Mouse (Mus musculus) frontal cortex, adult (tissue): ENCODE results near the gene Akr1c14.
"Not testable (repeated sequence)": the region's sequence is repeated elsewhere in the genome, so short reads cannot be mapped to it uniquely, and the experiment has no call there.

Experiments used
- ATAC-seq: cut with Nextera tagmentation; 2 replicates; pipeline ENCODE4 v1.9.2; 2017; ENCODE audit warnings: mild to moderate bottlenecking, moderate library complexity, mixed read lengths; ENCODE audit not compliant: low TSS enrichment

Akr1c14 gene

DNA sequence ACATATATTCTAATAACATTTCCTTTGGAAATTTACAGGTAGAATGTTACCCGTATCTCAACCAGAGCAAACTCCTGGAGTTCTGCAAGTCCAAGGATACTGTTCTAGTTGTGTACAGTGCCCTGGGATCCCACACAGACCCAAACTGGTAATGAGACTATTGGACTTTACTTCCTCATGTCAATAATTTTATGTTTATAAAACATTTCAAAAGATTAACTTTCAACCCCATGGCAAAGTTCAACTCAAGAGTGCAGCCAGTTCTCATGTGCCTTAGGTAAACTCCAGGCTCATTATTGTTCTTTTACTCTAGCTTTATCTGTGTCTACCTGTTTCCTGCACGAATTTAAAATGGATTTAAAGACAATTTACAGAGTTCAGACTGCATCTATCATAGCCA is at the start of gene Akr1c14:
Gene Akr1c14, plus strand, starts transcription at position 293 of the 400 bp plus-strand sequence.
- no peak for ATAC-seq

DNA sequence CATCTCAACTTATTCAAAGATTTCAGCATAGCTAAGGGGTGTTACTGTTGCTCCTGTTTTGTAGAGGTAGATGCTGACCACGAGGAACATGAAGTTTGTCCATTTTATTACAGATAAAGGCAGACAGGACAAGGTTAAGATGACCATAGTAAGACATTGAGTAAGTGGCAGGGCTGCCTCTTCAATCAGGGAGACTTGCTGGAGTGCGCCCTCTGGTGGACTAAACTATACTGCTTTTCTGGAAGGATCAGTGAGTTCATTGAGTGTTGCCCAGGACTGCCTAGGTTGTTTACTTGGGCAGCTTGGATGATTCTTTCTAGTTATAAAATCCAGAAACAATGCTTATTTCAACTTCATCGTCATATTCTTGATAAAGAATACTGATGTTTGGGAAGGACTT is 47.1 kb upstream of the Akr1c14 start:
- peak; percentile 96 for ATAC-seq

DNA sequence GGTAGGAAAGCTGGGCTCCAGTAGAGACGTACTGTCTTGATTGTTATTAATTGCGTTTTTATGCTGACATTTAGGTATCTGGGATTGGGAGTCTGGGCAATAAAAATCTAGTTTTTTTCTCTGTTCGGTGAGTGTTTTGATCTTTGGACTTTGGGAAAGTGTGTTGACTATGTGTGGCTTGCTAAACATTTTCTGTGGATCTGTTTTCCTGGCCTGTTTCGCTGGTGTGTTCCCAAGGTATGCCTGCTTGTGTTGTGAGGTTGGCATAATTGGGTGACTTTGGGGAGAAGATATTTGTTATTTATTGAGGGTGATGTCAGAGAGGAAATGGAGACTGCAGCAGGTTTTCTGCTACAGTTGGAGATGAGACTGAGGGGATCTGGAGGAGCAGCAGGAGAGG is 38.0 kb upstream of the Akr1c14 start:
- ATAC-seq = no peak

DNA sequence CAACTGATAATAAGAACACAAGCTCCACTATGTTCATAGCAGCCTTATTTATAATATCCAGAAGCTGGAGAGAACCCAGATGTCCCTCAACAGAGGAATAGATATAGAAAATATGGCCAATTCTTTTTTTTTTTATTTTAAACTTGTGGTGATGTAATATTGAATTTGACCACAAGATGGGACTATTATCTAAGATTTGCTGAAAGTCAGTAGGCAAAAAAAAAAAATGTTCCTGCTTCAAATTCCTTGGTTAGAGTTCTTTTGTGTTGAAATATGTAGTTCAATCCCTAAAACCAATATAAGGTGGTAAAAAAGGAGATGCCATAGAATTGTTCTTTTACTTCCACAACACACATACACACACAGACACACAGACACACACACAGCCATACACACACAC is 35.0 kb upstream of the Akr1c14 start:
- ATAC-seq = no peak

DNA sequence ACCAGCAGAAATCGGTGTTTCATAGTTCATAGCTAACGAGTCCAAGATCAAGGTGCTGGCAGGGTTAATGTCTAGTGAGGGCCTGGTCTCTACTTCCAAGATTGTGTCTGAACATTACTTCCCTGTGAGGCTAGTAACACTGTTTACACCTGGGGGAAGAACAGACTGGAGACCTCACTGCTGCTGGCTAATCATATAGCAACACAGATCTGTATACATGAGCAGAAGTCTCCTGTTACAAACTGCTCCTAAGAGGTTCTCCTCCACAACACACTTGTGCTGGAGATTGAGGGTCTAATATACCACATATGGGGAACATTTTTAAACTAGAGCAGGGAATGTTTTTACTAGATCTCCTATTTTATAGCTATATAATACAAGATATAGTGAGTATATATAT is 18.9 kb upstream of the Akr1c14 start:
- ATAC-seq = no peak

DNA sequence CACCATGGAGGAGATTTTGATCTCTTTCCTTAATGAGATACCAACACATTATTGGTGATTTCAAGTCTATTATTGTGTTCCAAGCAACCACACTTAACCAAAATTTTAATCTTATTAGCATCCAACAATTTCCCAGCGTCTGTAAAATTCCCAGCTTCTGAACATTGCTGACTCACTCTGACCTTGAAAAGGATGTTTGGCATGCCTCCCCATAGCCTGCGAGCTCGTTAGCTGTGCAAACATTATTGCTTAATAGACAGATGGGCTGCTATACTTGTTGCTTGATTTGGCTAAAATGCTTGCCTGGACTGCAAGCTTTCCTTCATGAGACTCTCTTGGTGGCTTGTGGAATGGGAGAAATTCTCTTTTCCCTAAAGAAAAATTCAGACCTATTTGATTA is 16.3 kb upstream of the Akr1c14 start:
- ATAC-seq = no peak

DNA sequence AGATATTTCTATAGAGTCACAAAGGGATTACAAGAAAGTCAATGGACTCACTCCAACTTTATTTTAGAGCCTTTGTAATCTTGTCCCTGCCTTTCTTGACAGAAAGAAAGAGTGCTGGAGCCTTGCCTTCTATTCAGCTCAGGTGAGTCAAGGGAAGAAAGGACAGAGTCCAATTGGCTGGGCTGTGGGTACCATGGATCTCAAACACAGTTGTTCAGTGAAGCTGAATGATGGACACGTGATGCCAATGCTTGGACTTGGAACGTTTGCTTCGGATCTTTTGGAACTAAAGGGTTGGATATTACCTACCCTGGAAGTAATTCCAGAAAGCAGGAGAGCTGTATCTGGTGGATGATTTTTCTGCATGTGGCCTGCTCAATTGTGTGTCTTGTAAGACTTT is 13.8 kb upstream of the Akr1c14 start:
- no peak for ATAC-seq

DNA sequence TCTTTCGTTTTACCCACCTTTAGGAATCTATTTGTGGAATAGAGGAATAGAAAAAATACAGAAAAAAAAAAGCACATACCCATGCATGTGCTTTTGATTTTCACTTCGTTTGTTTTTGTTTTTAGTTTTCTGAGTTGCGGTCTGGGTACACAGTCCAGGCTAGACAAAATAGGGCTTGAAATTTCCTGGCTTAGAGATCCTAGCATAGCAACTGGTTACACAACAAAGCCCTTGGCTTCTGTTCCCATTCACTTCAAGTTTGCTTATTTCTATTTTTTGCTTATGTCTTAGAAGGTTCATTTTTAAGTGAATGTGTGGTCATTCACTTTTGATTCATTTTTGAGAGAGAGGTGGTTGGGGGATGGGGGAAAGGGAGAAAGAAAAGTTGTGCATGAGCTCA is 2.7 kb upstream of the Akr1c14 start:
- no peak for ATAC-seq

DNA sequence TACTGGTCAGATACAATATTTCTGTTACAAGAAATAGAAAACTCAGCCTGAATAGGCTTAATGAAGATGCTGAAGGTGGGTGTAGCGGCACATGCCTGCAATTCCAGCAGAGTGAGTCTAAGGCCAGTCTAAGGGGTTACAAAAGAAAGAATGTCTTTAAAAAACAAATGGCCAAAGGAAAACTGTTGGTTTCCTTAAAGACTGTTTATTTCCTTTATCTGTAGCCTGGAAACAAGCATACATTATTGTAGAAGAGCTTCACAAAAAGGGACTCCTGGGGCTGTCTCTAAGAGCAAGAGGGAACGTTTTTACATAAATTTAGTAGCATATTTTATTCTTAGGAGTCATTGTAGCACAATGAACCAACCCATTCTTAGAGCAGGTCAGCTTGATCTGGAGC is 2.0 kb upstream of the Akr1c14 start:
- ATAC-seq = no peak

DNA sequence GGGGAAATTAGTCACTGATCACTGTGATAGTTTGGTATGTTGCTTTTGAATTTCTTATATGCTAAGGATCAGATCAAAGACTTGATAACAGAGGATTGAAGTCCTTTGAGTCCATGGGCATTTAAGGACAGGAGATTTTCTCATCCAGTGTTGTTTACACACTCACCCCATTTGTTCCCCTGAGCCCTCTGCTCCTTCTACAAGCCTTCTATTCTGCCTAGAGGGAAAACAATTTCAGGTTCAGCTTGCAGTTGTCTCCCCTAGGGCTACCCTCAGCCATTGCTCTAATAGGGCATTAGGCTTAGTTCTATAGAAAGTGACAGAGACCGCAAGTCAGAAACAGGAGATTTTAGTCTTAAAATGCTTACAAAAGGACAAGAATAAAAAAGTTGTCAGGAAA is 585 bp upstream of the Akr1c14 start:
- ATAC-seq = no peak

DNA sequence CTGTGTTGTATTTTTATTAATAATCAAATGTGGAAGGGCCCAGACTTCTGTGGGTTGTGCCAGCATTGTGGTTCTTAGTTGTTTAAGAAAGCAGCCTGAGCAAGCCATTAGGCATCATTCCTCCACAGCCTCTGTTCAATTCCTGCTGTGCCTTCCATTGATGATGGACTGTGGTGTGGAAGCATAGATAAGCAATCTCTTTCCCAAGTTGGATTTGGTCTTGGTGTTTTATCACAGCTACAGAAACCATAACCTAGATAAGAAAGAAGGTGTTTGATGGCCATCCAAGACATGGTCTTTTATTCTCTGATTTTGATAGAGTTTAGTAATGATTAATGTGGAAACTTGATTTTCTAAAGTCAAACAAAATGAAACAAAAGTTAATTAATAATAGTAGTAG is 844 bp downstream of the Akr1c14 start:
- no peak for ATAC-seq

DNA sequence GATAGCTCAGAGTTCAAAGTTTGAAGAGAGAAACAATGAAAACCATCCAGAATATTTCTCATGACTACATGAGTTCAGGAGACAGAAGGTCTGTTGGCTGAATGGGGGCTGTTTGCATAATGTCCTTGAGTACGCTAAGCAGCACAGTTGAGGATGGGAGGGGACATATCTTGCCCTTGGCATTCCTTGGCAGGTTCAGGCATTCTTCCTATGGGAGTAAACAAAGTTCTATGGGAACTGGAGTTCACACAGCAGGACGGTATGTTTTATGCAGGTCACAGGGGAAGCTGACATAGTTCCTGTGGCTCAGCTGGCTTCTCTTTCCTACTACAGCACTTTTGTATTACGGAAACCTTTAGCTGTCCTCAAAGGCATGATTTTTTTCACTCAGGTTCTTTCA is 6.6 kb downstream of the Akr1c14 start:
- ATAC-seq = no peak

DNA sequence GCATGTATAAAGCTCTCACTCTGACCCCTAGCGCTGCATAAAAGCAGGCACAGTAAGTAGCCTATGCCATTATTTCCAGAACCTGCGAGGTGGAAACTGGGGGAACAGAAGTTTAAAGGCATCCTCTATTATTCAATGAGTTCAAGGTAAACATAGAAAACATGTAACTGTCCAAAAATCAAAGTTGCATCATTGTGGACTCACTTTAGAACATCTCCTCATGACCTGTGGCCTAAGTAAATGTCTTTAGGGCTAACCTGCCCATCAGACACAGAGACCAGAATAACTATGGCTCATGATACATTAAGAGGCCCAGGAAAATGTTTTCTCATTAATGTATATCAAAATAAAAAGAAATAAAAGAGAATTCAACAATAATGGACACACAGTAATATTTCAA is 7.4 kb downstream of the Akr1c14 start:
- no peak for ATAC-seq

DNA sequence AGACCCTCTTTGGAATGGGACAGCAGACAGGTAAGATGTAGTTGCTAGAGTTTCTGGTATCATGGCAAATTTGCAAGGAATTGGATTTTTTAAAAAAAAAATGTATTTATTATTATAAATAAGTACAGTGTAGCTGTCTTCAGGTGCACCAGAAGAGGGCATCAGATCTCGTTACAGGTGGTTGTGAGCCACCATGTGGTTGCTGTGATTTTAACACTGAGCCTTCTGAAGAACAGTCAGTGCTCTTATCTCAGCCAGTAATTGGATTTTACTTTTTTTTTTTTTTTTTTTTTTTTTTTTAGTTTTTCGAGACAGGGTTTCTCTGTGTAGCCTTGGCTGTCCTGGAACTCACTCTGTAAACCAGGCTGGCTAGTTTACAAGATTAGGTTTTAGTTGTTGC is 9.4 kb downstream of the Akr1c14 start:
- ATAC-seq = not testable (repeated sequence)

DNA sequence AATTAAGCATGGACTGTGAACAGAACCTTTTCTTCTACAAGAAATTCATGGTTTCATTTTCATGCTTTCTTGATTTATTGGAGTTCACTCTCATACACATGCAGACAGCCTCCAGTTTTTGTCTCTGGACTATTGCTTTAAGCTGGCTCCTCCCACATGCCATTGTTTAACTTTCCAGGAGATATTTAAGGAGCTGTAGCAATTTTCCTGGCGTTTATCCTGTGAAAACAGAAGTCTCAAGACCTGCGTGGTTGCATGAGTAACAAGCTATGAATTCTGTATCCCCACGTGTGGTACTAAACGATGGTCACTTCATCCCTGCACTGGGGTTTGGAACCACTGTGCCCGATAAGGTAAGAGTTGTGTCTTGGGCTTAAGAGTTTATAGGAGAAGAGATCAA is 10.6 kb downstream of the Akr1c14 start:
- ATAC-seq = no peak

DNA sequence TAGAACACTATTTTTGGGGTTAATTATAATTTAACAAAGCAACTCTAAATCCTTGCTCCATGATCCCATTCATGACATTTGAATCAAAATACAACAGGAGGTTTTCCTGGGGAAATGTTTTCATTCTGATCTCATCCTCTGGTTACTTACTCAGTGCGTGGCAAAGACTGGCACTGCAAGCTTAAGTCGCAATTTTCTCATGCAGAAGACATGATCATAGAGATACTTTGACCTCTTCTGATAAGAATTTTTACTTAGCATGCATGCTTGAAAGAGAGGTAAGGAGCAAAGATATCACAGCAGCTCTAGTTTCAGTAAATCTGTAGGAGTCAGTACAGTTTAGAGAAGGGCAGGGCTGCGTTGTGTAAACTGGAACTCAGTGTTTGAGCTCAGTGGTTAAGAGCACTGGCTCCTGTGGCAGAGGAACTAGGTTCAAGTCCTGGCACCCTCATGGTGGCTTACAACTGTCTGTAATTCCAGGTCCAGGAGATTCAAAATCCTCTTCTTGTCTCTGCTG is 11.5 kb downstream of the Akr1c14 start:
- no peak for ATAC-seq

DNA sequence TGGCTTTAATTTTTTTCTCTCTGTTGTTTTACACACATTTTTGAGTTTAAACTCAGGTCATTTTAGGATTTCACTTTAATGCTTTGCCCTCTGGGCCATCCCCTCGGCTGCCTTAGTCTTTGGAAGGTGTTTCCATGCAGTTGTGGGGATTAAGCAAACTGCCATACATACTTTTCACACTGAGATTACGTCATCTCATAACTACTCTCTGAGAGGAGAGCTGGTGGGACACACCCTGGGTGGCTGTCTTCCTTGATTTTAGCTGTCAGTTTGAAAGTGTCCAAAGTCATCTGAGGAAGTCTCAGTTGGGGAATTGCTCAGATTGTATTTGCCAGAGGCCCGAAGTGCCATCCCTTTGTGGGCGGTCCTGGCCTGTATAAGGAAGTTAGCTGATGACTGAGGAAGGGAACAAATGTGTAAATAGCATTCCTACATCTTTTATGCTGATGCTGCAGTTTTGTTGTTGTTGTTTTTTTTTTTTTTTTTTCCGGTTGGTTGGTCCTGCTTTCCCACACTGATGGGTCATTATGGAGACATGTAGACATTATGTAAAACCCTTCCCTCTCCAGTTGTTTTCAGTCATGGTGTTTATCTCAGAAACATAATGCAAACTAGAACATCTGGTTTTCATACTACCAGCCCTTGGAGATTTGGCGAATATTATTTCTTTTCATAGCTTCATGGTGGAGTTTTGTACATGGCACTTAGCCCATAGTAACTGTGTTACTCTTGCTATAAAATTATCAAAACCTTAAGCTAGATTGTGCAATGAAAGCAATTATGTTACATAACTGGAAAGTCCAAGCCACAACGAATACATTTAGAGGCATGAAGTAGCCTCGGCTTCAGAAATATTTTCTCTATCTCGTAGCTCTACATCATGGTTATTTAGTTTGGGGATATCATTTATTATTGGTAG is 28.0 kb downstream of the Akr1c14 start:
- no peak for ATAC-seq

DNA sequence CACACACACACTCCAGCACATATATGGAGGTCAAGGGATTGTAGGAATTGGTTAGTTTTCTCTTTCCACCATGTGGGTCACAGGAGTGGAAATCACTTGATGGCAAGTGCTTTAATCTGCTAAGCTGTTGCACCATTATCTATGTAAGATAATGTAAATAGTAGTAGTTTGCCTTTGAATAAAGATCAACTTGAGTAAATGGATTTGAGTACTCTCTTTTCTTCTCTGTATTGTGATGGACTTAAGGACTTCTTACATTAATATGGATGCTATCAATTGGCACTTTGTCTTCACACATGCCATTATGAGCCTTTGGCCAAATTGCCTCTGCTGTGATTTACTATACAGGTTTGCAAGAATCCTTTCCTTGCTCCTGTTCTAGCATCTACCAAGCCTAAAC is 31.1 kb downstream of the Akr1c14 start:
- no peak for ATAC-seq

DNA sequence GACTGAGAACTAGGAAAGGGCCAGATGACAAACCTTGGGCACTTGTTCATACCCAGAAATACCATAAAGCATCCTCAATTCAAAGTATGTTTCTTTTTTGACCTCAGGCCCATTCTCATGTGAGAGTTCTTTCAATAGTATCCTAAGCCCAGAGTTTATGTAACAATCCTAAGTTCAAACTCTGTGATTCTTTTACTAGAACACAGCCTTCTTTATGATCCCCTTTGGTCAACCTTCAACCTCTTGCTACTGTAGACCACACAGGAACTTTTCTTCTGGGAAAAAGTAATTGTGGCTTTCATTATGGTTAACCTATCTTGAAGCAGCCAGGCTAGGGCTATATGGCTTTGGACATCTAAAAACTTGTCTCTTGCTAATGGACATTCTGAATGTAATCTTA is 52.9 kb downstream of the Akr1c14 start:
- no peak for ATAC-seq

DNA sequence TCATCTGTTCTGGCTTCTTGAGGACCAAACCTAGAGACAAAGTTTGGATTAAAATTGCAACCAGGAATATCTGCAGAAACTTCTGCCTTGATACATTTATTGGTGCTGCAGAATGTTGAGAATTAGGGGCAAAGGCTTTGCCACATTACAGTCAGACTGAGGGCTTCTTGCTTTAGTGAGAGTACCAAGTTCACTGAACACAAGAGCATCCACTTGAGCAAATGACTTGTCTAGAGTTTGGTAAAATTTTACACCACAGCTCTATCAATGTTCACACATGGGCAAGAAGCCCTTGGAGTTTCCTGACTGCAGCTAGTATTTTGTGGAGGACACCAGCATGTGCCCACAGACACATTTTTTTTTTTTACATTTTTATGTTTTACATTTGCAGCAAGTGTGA is 53.9 kb downstream of the Akr1c14 start:
- ATAC-seq = no peak

DNA sequence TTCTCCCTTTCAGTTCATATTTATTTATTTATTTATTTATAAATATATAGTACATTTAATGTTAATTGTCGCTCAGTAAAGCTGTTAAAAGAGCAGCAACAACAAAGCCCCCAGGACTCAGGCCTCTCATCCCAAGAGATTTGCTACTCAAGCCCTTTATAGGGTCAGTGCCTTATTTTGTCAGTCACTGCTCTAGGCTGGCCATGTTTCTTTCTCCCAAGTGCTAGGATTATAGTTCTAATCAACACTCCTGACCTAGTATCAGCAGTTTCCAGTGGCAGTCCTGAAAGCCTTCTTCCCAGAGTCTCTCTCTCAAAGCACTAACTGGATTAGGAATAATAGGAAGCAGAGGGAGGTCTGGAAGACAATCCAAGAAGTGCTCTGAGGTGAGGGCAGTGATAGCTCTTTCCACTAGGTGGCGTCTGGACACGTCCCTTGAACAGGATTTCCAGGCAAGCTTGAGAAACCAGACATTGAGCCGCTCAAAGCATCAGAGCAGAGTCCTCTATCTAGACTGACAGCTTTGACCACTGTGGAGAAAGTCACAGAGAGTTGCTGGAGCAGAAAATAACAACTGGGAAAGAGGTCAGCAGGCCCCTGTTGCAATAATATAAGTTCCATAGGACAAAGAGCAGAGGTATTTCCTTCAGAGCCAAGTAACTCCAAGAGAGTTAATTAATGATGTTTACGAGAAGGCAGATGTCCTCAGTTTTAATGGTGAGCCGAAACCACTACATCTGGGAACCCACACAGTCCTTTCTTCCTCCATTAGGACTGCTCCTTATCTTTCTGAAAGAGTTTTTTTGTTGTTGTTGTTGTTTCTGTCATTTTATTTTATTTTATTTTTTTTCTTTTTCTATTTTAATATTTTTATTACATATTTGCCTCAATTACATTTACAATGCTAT is 61.7 kb downstream of the Akr1c14 start:
- peak; percentile 97 for ATAC-seq

DNA sequence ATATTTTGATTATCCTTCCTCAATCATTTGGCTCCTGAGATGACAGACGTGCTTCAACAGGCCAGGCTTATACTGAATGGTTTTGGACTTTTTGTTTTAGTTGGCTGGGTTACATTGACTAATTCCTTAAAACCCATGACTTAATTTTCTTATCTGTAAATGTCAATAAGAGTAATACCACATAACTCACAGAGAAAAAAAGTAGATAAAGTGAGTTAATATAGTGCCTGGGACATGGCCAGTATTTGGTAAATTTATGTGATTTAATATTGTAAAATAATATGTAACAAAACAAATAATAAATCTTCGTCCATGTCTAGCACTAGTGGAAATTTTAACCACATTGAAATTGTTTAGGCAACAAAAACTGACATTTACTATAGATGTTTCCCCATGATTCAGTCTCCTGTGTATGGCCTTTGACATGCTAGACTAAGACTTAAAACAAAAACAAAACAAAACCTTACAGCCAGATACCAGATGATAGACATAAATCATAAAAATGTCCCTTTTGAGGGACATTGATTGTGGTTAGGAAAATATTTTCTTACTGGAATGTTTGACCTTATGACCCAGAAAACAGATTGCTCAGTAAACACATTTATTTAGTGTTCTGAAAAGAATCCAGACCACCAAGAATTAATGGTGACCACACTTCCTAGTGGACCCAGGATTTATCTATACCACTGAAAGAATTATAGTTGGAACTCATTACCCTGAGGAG is 70.5 kb downstream of the Akr1c14 start:
- no peak for ATAC-seq
